Mouse (Mus musculus): ENCODE measurements around the gene Atrip.

DNA sequence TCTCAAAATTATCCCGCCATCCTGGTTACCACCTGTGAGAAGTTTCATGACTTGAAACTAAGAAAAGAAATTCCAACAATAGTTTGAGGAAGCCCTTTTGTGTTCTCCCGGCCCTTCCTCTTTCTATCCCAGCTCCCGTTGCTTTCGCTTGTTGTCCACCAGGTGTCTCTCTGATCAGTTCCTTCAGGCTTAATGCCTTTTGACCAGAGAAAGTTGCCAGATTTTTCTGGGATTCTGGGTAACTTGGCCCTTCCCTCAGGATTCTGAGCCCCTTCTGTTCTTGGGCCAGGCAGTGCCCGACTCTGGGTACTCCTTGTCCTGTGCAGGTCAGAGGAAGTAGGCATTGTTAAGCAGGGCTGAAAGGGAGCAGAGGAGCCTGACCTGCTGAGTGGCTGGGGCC is 14.1 kb upstream of the Atrip start:
- no peak for TF ChIP-seq CTCF (IDR thresholded peaks at IDR 0.05; ENCODE audit: control insufficient read depth, insufficient read depth, low read length)
- TF ChIP-seq POLR2A (IDR thresholded peaks at IDR 0.05; ENCODE audit: borderline replicate concordance, control insufficient read depth, low read depth, low read length): no peak

Data from bone marrow, adult 2 months (tissue).